Mouse (Mus musculus) erythroblast, embryonic 14.5 days (primary cell): ENCODE measurements around the gene Elavl1. TPM values are rescaled to one million over a fixed set of nuclear protein-coding genes. Genes with fewer than 3 reads are reported as not detected.

Source experiments
- H3K27me3 ChIP-seq: 2 replicates; pipeline ENCODE4 v1.6.1; 2012; ENCODE audit warnings: inconsistent platforms; ENCODE audit not compliant: control insufficient read depth
- H3K36me3 ChIP-seq: 2 replicates; pipeline ENCODE4 v1.6.1; 2012; ENCODE audit warnings: mild to moderate bottlenecking, inconsistent platforms; ENCODE audit not compliant: control insufficient read depth
- H3K4me1 ChIP-seq: 2 replicates; pipeline ENCODE4 v1.6.1; 2012; ENCODE audit warnings: inconsistent platforms; ENCODE audit not compliant: control insufficient read depth
- H3K4me3 ChIP-seq: replicated peaks from 2 replicates; pipeline ENCODE3; 2012; ENCODE audit warnings: moderate library complexity, mild to moderate bottlenecking, inconsistent platforms
- H3K9me3 ChIP-seq: 2 replicates; pipeline ENCODE4 v1.6.1; 2012; ENCODE audit warnings: low read length, inconsistent platforms, mixed read lengths; ENCODE audit not compliant: control insufficient read depth
- GATA1 ChIP-seq: IDR thresholded peaks from 2 replicates; pipeline ENCODE4 v1.6.1; 2012; ENCODE audit warnings: low read length, inconsistent platforms, mixed read lengths
- TAL1 ChIP-seq: IDR thresholded peaks from 3 replicates; pipeline ENCODE4 v1.6.1; 2012; ENCODE audit warnings: low read length, inconsistent platforms, mixed read lengths
- polyA plus RNA-seq: library from polyadenylated mRNA; stranded (reverse); fragments of >175 nt; gene quantifications from 2 replicates; pipeline ENCODE4 v1.2.3, GENCODE M21; 2012

Gene Elavl1
- polyA plus RNA-seq, 1 experiment = 1.1 TPM

- Histone ChIP-seq H3K4me1 (peaks cover 10% of the 10 kb centered on the region), H3K36me3 (peaks cover 60% of the 10 kb centered on the region)
- TF ChIP-seq GATA1 = no peak
- no peak for TF ChIP-seq TAL1
These were observed 10.4 kb downstream of the Elavl1 start for GRCm38 (mm10) chr8:4314852-4315251.

GRCm38 (mm10) chr8:4313254-4314124 is 11.7 kb downstream of the Elavl1 start:
- Histone ChIP-seq H3K36me3 (peaks cover 61% of the 10 kb centered on the region), H3K4me1 (peaks cover 7% of the 10 kb centered on the region), H3K27me3 (no peaks in the 10 kb centered on the region), H3K9me3 (no peaks in the 10 kb centered on the region), H3K4me3 (no peak overlapping the region)
- no peak for TF ChIP-seq GATA1

More at GRCm38 (mm10) chr8:4314852-4315251, 10.4 kb downstream of the Elavl1 start:
- H3K4me3 ChIP-seq = no peak overlapping the region
- H3K9me3 ChIP-seq = no peaks in the 10 kb centered on the region
- H3K27me3 ChIP-seq = no peaks in the 10 kb centered on the region

GRCm38 (mm10) chr8:4312104-4312503 is 13.1 kb downstream of the Elavl1 start:
- Histone ChIP-seq H3K9me3 (no peaks in the 10 kb centered on the region), H3K27me3 (no peaks in the 10 kb centered on the region), H3K4me3 (no peak overlapping the region), H3K36me3 (peaks cover 67% of the 10 kb centered on the region), H3K4me1 (peaks cover 7% of the 10 kb centered on the region)
- no peak for TF ChIP-seq TAL1
- no peak for TF ChIP-seq GATA1

GRCm38 (mm10) chr8:4305838-4306237 is 19.4 kb downstream of the Elavl1 start:
- Histone ChIP-seq H3K4me3 (no peak overlapping the region), H3K27me3 (no peaks in the 10 kb centered on the region), H3K36me3 (peaks cover 99% of the 10 kb centered on the region), H3K4me1 (peaks cover 26% of the 10 kb centered on the region), H3K9me3 (no peaks in the 10 kb centered on the region)
- no peak for TF ChIP-seq TAL1
- TF ChIP-seq GATA1 = no peak

- peaks cover 99% of the 10 kb centered on the region for H3K36me3 ChIP-seq
- H3K4me3 ChIP-seq = no peak overlapping the region
- H3K9me3 ChIP-seq = no peaks in the 10 kb centered on the region
- H3K4me1 ChIP-seq = peaks cover 26% of the 10 kb centered on the region
- TF ChIP-seq GATA1 (no peak), TAL1 (no peak)
- no peaks in the 10 kb centered on the region for H3K27me3 ChIP-seq
These were observed 21.1 kb downstream of the Elavl1 start for GRCm38 (mm10) chr8:4304124-4304547.

GRCm38 (mm10) chr8:4297822-4298221 is 27.4 kb downstream of the Elavl1 start:
- no peaks in the 10 kb centered on the region for H3K4me1 ChIP-seq
- H3K36me3 ChIP-seq = peaks cover 98% of the 10 kb centered on the region
- no peaks in the 10 kb centered on the region for H3K9me3 ChIP-seq
- no peak for TF ChIP-seq TAL1
- TF ChIP-seq GATA1 = no peak
- no peak overlapping the region for H3K4me3 ChIP-seq
- no peaks in the 10 kb centered on the region for H3K27me3 ChIP-seq

- Histone ChIP-seq H3K27me3 (no peaks in the 10 kb centered on the region), H3K36me3 (peaks cover 99% of the 10 kb centered on the region), H3K4me3 (no peak overlapping the region), H3K9me3 (no peaks in the 10 kb centered on the region), H3K4me1 (no peaks in the 10 kb centered on the region)
- TF ChIP-seq TAL1 (no peak), GATA1 (no peak)
These were observed 32.5 kb downstream of the Elavl1 start for GRCm38 (mm10) chr8:4292738-4293137.

GRCm38 (mm10) chr8:4276111-4276465 is 49.1 kb downstream of the Elavl1 start:
- TF ChIP-seq GATA1 = no peak
- TF ChIP-seq TAL1 = no peak
- peaks cover 26% of the 10 kb centered on the region for H3K36me3 ChIP-seq

GRCm38 (mm10) chr8:4275275-4276110 is 49.7 kb downstream of the Elavl1 start, which contains the start of gene Timm44:
Timm44 (minus strand) TSS chr8:4275913.
- TF ChIP-seq TAL1 (no peak), GATA1 (no peak)
- H3K4me1 ChIP-seq = peaks cover 34% of the 10 kb centered on the region
- peak within 1 kb of the TSS; percentile 95 for H3K4me3 ChIP-seq
- H3K27me3 ChIP-seq = no peaks in the 10 kb centered on the region
- no peaks in the 10 kb centered on the region for H3K9me3 ChIP-seq
- H3K36me3 ChIP-seq = peaks cover 30% of the 10 kb centered on the region

More at GRCm38 (mm10) chr8:4276111-4276465, 49.1 kb downstream of the Elavl1 start:
- Histone ChIP-seq H3K4me1 (peaks cover 34% of the 10 kb centered on the region), H3K27me3 (no peaks in the 10 kb centered on the region), H3K4me3 (peak overlapping the region; percentile 95), H3K9me3 (no peaks in the 10 kb centered on the region)
